Mouse (Mus musculus) mouse embryonic stem cell (cell line): Measurements from ENCODE around the gene Rpgrip1l.

ENCODE experiments used
- in situ Hi-C, 2 experiments: fragments of 300-500 bp; cut with MboI; formaldehyde crosslinking; loops; 1 replicate in 1 of 2; 3 replicates in 1 of 2; pipeline ENCODE4 v1.14.3; 2019 to 2020; ENCODE audit warnings: low sequenced_read_pairs in 2 of 2, low pct_unique_long_range_greater_than_20kb in 1 of 2, mixed read lengths in 1 of 2; ENCODE audit not compliant: unreplicated experiment in 1 of 2

Rpgrip1l gene

DNA sequence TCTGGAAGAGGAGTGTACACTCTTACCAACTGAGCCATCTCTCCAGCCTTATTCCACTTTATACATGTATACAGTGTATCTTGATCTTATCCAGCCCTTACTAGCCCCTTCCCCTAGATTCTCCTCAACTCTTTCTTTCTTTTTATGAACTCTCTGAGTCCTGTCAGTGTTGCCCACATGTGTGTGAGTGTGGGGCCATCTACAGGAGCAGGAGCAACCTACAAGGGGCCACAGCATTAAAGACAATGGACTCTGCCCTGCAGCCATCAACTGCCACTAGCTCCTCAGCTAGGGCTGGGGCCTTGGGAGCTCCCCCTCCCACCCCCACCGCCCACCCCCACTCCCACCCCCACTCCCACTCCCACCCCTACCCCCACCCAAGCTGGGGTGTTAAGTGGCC lies 135.4 kb downstream of the Rpgrip1l start:
- in situ Hi-C loops, result no loop called here

DNA sequence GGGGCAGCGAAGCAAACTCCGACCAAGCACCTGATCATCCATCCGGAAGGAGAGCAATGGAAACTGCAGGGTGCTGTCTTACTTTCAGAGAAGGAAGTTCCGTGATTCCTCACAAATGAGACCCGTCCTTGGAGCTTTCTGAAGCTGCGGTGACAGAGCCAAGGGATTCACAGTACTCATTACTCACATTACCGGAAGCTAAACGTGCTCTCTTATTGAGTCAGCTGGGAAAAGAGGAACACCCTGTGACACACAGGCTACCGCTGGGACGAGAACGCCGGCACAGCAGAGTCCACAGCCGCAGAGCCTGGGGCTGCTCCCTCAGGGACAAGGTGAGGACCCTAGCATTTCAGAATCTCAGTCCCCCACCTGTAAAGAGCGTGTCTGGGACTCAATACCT lies 136.9 kb downstream of the Rpgrip1l start:
- in situ Hi-C loops, result no loop called here

DNA sequence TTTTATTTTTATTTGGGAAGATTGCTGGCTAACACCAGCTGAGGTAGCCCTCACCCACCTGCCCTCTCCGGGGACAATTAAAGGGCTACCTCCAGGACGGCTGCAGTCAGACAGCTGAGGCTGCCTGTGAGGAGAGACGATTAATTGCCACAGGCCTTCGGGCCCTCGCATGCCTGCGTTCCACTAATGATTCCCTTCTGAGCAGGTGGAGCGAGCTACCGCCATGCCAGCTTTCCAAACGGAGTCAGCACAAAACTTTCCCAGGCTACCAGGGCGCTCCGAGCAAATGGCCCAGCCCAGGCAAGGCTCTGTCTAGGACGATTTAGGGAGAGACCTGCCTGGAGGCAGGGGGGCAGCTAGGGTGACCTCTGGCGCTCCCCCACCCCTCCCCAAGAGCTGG lies 141.5 kb downstream of the Rpgrip1l start:
- in situ Hi-C loops, result no loop called here

DNA sequence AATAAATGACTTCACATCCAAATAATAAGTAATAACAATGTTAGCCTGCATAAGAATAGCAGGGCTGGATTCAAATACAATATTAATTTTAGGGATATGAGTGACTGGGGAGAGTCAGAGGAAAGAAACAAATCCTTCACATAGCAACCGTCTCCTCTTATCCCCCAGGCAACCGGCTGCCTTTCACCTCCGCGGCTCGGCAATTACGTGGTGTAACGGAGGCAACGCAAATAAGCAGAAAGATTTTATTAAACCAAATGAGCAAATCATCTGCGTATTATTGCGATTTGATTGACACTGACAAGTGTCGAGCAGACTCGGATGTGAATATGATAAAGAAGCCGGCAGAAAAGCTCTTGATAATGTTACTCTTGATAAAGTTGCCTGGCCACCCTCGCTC lies 142.1 kb downstream of the Rpgrip1l start:
- in situ Hi-C loops, result no loop called here

DNA sequence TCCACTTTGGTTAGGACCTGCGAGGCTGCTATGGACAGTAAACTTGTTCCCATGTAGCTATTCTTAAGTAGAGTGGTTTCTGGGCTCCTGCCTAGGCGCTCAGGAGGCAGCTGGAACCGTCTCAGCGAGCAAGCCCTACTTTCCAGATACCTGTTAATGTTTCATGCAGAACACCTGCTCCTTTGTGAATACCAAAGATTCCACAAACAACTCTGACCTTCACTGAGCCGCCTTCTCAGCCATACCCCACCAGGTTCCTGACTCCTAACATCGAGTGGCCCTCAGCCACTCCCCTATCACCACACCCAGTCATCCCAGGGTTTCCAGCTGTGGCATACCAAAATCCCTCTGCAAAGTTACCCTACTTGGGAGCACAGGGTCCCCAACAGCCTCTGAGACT lies 142.9 kb downstream of the Rpgrip1l start:
- in situ Hi-C loops, result no loop called here
